ENCODE assay signal across 11 mouse cellular contexts in the genomic region with DNA sequence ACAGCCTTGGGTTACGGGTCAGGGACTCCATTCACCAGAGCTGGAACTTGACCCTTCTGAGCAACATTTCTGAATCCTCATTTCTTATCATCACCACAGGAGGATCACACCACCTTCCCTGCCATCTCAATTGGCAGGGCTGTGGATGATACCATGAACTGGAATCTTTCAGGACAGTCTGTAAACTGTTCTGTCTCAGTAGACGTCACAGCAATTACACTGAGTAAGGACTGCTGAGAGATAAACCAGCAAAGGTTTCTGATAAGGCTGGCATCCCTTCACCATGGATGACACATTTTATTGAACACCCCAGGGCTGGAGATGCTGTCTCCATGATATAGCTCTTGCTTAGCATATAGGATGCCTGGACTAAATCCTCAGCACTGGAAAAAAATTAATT.
"Had no signal": no experiment of that assay in that cellular context is flagged by ENCODE, and none has a peak within 500 bp of the region (broad histone marks: within the 10 kb centered on the region; RNA-seq: fewer than 3 reads in every experiment).

No protein-coding gene starts in this region.

- H3K4me2 ChIP-seq: limb, embryonic 13.5 days; midbrain, embryonic 13.5 days; neural tube, embryonic 15.5 days had no signal

- H3K27ac ChIP-seq: layer of hippocampus, adult 2 months; limb, embryonic 13.5 days; midbrain, embryonic 13.5 days; neural tube, embryonic 15.5 days had no signal

- H3K4me3 ChIP-seq: layer of hippocampus, adult 2 months; limb, embryonic 13.5 days; midbrain, embryonic 13.5 days; myocyte; neural tube, embryonic 15.5 days had no signal

- DNase-seq: kidney, adult 18-20 months; kidney, postnatal 10 days; kidney, postnatal 4 days; left cerebral cortex, postnatal 4 days; lung, adult 18-20 months; thymus, postnatal 36 days had no signal

- ATAC-seq: midbrain, embryonic 13.5 days had no signal

- H3K36me3 ChIP-seq: limb, embryonic 13.5 days; midbrain, embryonic 13.5 days; neural tube, embryonic 15.5 days had no signal

- H3K9me3 ChIP-seq: limb, embryonic 13.5 days; midbrain, embryonic 13.5 days; neural tube, embryonic 15.5 days had no signal

- H3K4me1 ChIP-seq: limb, embryonic 13.5 days; midbrain, embryonic 13.5 days; neural tube, embryonic 15.5 days had no signal

- H3K27me3 ChIP-seq: limb, embryonic 13.5 days; midbrain, embryonic 13.5 days; neural tube, embryonic 15.5 days had no signal

- H3K9ac ChIP-seq: limb, embryonic 13.5 days; midbrain, embryonic 13.5 days; neural tube, embryonic 15.5 days had no signal
